Mouse (Mus musculus): ENCODE measurements around the gene Arhgap42. TPM values are rescaled to one million over a fixed set of nuclear protein-coding genes. Genes with fewer than 3 reads are reported as not detected.

Gene Arhgap42
- polyA plus RNA-seq, 1 experiment from 2014 or later = 12.3 TPM

DNA sequence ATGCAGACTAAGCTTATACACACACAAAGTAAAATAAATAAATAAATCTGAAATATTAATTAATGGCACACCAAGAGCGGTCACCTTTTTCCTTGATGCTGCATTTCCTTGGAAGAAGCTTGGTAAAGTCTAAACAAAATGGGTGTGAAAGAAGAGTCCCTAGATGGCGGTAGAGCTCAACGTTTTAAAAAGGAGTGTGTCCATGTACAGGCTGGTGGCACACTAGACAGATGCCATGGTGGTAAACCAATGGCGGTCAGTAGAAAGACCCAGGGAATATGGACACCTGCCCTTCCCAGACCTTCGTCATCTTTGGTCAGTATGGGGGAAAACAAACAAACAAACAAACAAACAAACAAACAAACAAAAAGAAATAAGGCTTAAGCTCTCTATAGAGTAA, 187.7 kb downstream of the Arhgap42 start:
- Histone ChIP-seq H3K4me3 (ENCODE audit: low read depth, low read length) (no peak overlapping the region), H3K9ac (ENCODE audit: low read length) (no peak overlapping the region), H3K27ac (ENCODE audit: low read depth, low read length) (no peak overlapping the region), H3K36me3 (ENCODE audit: control insufficient read depth, insufficient read depth, low read length) (no peaks in the 10 kb centered on the region), H3K9me3 (replicated peaks; ENCODE audit: control insufficient read depth, low read length) (no peaks in the 10 kb centered on the region), H3K4me1 (ENCODE audit: control insufficient read depth, insufficient read depth, low read length) (no peaks in the 10 kb centered on the region), H3K27me3 (replicated peaks; ENCODE audit: control insufficient read depth, insufficient read depth, low read length) (no peaks in the 10 kb centered on the region), H3K4me2 (ENCODE audit: low read length) (no peak overlapping the region)
- DNase-seq (ENCODE audit: low spot score) (peak; percentile 69), ATAC-seq (peak; percentile 68; the same call in 1 of the 2 replicates)
- WGBS = 39% methylated on average over 5 of the region's 5 CpGs

DNA sequence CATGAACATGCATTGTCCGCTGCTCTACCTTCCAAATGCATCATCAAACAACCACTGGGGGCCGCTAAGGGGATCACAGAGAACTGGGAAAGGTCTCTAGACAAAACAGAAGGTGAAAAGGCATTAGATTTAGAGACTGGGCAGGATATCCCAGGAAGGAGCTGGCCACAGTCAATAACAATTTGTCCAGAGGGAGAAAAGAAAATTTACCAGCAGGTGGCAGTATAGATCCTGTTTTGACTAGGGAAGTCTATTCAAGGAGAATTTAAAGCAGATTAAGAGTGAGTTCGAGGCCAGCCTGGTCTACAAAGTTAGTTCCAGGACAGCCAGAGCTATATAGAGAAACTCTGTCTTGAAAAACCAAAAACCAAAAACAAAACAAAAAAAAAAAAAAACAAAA, 189.7 kb downstream of the Arhgap42 start:
- WGBS = 51% methylated on average over 3 of the region's 3 CpGs
- Histone ChIP-seq H3K4me2 (ENCODE audit: low read length) (no peak overlapping the region), H3K27me3 (replicated peaks; ENCODE audit: control insufficient read depth, insufficient read depth, low read length) (no peaks in the 10 kb centered on the region), H3K27ac (ENCODE audit: low read depth, low read length) (no peak overlapping the region), H3K36me3 (ENCODE audit: control insufficient read depth, insufficient read depth, low read length) (no peaks in the 10 kb centered on the region), H3K4me1 (ENCODE audit: control insufficient read depth, insufficient read depth, low read length) (no peaks in the 10 kb centered on the region), H3K9me3 (replicated peaks; ENCODE audit: control insufficient read depth, low read length) (no peaks in the 10 kb centered on the region), H3K9ac (ENCODE audit: low read length) (no peak overlapping the region), H3K4me3 (ENCODE audit: low read depth, low read length) (no peak overlapping the region)
- ATAC-seq (no peak), DNase-seq (ENCODE audit: low spot score) (peak; percentile 42)

DNA sequence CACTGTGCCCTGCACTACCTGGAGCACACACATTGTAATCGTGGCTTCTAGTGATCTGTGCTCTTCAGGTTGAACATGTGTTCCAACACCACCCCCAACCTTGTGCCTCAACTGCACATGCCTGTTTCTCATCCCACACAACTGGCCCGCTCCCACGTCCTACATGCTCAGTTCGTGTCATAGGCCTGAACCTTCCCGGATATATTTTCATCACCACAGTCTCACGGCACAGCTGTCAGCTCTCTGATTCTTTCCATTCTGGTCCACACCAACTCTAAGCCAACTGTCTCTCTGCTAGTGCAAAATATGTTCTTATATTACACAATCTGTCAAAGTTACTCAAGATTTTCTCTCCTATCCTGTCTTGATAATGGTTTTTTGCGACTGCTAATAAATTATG, 197.9 kb downstream of the Arhgap42 start:
- Histone ChIP-seq H3K4me2 (ENCODE audit: low read length) (no peak overlapping the region), H3K9ac (ENCODE audit: low read length) (no peak overlapping the region), H3K4me3 (ENCODE audit: low read depth, low read length) (no peak overlapping the region), H3K36me3 (ENCODE audit: control insufficient read depth, insufficient read depth, low read length) (no peaks in the 10 kb centered on the region), H3K27ac (ENCODE audit: low read depth, low read length) (no peak overlapping the region), H3K9me3 (replicated peaks; ENCODE audit: control insufficient read depth, low read length) (no peaks in the 10 kb centered on the region), H3K4me1 (ENCODE audit: control insufficient read depth, insufficient read depth, low read length) (no peaks in the 10 kb centered on the region), H3K27me3 (replicated peaks; ENCODE audit: control insufficient read depth, insufficient read depth, low read length) (no peaks in the 10 kb centered on the region)
- WGBS = 92% methylated on average over 7 of the region's 7 CpGs
- no peak for ATAC-seq
- no peak for DNase-seq (ENCODE audit: low spot score)

DNA sequence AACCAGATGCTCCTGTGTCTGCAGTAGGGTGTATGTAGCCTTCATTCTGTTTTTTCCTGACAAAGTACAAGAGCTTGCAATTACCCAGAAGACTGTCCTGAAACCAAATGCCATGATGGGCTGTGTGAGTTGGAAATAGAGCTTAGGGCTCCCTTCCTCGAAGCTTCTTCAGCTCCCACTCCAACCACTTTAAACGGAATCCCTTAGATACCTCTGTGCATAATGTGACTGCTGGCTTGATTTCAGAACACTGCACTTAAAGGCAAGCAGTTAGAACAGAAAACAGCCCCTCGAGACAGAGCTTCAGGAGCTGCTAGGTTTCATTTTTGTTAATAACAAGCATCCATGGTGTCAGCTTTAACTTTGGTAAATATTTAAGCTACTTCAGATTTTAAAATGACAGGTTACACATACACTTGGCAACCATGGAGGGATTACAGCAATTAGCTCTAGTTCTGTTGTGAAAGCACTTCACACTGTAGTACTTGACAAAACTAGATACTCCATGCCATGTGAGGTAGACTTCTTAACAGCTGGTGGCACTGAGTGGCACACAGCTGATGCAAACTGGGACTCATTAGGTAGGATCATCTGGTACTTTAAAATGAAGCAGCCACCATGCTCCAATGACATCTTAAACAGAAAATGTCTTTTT, 201.8 kb downstream of the Arhgap42 start:
- Histone ChIP-seq H3K4me3 (ENCODE audit: low read depth, low read length) (no peak overlapping the region), H3K27ac (ENCODE audit: low read depth, low read length) (no peak overlapping the region), H3K9me3 (replicated peaks; ENCODE audit: control insufficient read depth, low read length) (no peaks in the 10 kb centered on the region), H3K36me3 (ENCODE audit: control insufficient read depth, insufficient read depth, low read length) (no peaks in the 10 kb centered on the region), H3K27me3 (replicated peaks; ENCODE audit: control insufficient read depth, insufficient read depth, low read length) (no peaks in the 10 kb centered on the region), H3K9ac (ENCODE audit: low read length) (no peak overlapping the region), H3K4me1 (ENCODE audit: control insufficient read depth, insufficient read depth, low read length) (no peaks in the 10 kb centered on the region), H3K4me2 (ENCODE audit: low read length) (no peak overlapping the region)
- 65% methylated on average over 3 of the region's 3 CpGs for WGBS
- ATAC-seq (peak; percentile 80), DNase-seq (ENCODE audit: low spot score) (peak; percentile 53)

DNA sequence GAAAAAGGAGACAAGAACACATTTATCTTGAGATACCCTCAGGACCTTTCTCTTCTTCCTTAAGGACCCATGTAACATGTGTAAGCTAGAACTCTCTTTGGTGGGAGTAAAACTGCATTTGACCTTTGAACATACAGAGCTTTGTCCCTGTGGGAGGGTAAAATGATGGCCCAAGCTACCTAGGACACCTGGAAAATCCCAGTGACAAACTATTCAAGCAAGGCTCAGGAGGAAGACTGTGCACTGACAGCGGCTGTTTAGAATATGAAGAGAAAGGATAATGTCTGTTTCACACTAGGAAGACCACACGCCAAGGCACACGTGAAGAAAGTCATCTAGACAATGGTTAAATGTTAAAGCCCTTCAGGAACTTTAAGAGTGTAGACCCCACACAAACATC, 211.0 kb downstream of the Arhgap42 start:
- no peak overlapping the region for H3K27ac ChIP-seq (ENCODE audit: low read depth, low read length)
- WGBS = 71% methylated on average over 3 of the region's 3 CpGs
- no peaks in the 10 kb centered on the region for H3K9me3 ChIP-seq (replicated peaks; ENCODE audit: control insufficient read depth, low read length)
- H3K36me3 ChIP-seq (ENCODE audit: control insufficient read depth, insufficient read depth, low read length) = no peaks in the 10 kb centered on the region
- no peaks in the 10 kb centered on the region for H3K27me3 ChIP-seq (replicated peaks; ENCODE audit: control insufficient read depth, insufficient read depth, low read length)
- H3K4me3 ChIP-seq (ENCODE audit: low read depth, low read length) = no peak overlapping the region
- H3K9ac ChIP-seq (ENCODE audit: low read length) = no peak overlapping the region
- H3K4me2 ChIP-seq (ENCODE audit: low read length) = no peak overlapping the region
- ATAC-seq = no peak
- DNase-seq (ENCODE audit: low spot score) = no peak
- no peaks in the 10 kb centered on the region for H3K4me1 ChIP-seq (ENCODE audit: control insufficient read depth, insufficient read depth, low read length)

DNA sequence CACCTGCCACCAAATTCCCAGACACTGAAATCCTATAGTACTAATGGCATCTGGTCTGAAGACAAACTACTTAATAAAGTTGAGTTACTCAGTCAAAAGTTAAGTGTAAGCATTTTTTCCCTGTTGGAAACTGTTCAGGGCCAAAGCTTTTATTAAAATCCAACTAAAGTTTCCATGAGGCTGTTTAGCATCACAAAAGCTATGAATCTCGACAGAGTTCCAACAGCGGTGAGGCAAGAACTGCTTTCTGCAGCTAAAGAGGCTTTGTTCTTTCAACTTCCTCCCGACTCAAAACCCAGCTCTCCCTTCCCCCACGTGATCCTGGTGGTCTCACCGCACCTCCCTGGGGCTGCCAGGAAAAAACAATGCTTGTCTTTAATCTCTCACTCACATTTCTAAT, 211.5 kb downstream of the Arhgap42 start:
- Histone ChIP-seq H3K36me3 (ENCODE audit: control insufficient read depth, insufficient read depth, low read length) (no peaks in the 10 kb centered on the region), H3K9ac (ENCODE audit: low read length) (no peak overlapping the region), H3K4me1 (ENCODE audit: control insufficient read depth, insufficient read depth, low read length) (no peaks in the 10 kb centered on the region), H3K27me3 (replicated peaks; ENCODE audit: control insufficient read depth, insufficient read depth, low read length) (no peaks in the 10 kb centered on the region), H3K9me3 (replicated peaks; ENCODE audit: control insufficient read depth, low read length) (no peaks in the 10 kb centered on the region), H3K4me3 (ENCODE audit: low read depth, low read length) (no peak overlapping the region), H3K27ac (ENCODE audit: low read depth, low read length) (no peak overlapping the region), H3K4me2 (ENCODE audit: low read length) (no peak overlapping the region)
- 0% methylated on average over 5 of the region's 5 CpGs for WGBS
- DNase-seq (ENCODE audit: low spot score) = peak; percentile 36
- ATAC-seq = peak; percentile 60

DNA sequence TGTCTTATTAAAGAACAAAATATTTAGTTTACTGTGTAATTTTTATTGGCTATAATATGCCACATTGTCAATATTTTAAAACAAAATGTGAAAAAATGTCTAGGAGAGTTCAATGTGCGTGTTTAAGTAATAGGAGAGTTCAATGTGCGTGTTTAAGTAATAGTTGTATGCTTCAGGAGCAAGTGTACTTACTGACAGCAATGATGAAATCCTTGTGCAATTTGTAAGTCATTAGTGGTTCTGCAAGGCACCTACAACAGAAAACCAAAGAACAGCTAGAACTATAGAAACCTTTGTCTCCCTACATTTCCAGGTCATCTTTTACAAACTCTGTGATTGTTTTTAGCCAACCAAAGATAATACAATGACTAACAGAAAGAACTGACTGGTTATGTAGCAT, 223.8 kb downstream of the Arhgap42 start:
- H3K27me3 ChIP-seq (replicated peaks; ENCODE audit: control insufficient read depth, insufficient read depth, low read length) = no peaks in the 10 kb centered on the region
- H3K36me3 ChIP-seq (ENCODE audit: control insufficient read depth, insufficient read depth, low read length) = no peaks in the 10 kb centered on the region
- H3K4me3 ChIP-seq (ENCODE audit: low read depth, low read length) = no peak overlapping the region
- no peaks in the 10 kb centered on the region for H3K4me1 ChIP-seq (ENCODE audit: control insufficient read depth, insufficient read depth, low read length)
- DNase-seq (ENCODE audit: low spot score) (no peak), ATAC-seq (no peak)
- 96% methylated on average over 2 of the region's 2 CpGs for WGBS
- no peak overlapping the region for H3K27ac ChIP-seq (ENCODE audit: low read depth, low read length)
- no peak overlapping the region for H3K9ac ChIP-seq (ENCODE audit: low read length)
- H3K9me3 ChIP-seq (replicated peaks; ENCODE audit: control insufficient read depth, low read length) = no peaks in the 10 kb centered on the region
- no peak overlapping the region for H3K4me2 ChIP-seq (ENCODE audit: low read length)

DNA sequence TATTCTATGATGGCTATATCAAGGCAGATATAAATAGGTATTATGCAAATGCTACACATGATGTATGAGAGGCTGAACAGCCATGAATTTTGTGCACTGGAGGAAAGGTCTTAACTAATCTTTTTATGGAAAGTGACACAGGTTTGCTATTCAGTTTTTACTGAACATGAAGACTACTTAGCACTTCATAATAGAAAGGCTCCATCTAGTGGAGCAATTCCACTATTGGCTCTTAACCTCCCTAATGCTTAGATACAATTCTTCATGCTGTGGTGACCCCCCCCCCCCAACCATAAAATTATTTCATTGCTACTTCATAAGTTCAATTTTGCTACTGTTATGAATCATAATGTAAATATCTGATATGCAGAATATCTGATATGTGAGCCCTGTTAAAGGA, 237.7 kb downstream of the Arhgap42 start:
- no peaks in the 10 kb centered on the region for H3K4me1 ChIP-seq (ENCODE audit: control insufficient read depth, insufficient read depth, low read length)
- no peaks in the 10 kb centered on the region for H3K36me3 ChIP-seq (ENCODE audit: control insufficient read depth, insufficient read depth, low read length)
- H3K4me3 ChIP-seq (ENCODE audit: low read depth, low read length) = no peak overlapping the region
- DNase-seq (ENCODE audit: low spot score) (peak; percentile 39), ATAC-seq (no peak)
- H3K9ac ChIP-seq (ENCODE audit: low read length) = no peak overlapping the region
- H3K27me3 ChIP-seq (replicated peaks; ENCODE audit: control insufficient read depth, insufficient read depth, low read length) = no peaks in the 10 kb centered on the region
- H3K9me3 ChIP-seq (replicated peaks; ENCODE audit: control insufficient read depth, low read length) = no peaks in the 10 kb centered on the region
- H3K27ac ChIP-seq (ENCODE audit: low read depth, low read length) = no peak overlapping the region
- no peak overlapping the region for H3K4me2 ChIP-seq (ENCODE audit: low read length)

DNA sequence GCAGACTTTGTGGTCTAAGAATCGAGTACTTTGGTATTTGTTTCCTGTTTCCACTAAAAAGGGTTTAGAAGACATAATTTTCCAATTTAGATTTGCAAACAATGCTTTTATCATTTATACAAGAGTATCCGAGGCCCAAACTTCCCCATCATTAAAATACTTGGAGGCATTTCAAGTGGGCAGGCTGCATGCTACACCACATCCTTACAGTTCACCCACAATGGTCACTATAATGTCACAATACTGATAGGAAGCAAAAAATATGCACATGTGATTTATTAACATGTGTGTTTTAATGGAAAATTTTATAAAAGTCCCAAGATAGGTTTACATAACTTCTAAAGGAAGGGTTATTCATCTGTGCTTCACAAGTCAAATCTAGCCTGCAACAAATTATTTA, 242.4 kb downstream of the Arhgap42 start:
- WGBS = 82% methylated on average over 2 of the region's 2 CpGs
- no peaks in the 10 kb centered on the region for H3K4me1 ChIP-seq (ENCODE audit: control insufficient read depth, insufficient read depth, low read length)
- H3K36me3 ChIP-seq (ENCODE audit: control insufficient read depth, insufficient read depth, low read length) = no peaks in the 10 kb centered on the region
- H3K9ac ChIP-seq (ENCODE audit: low read length) = no peak overlapping the region
- no peaks in the 10 kb centered on the region for H3K27me3 ChIP-seq (replicated peaks; ENCODE audit: control insufficient read depth, insufficient read depth, low read length)
- H3K27ac ChIP-seq (ENCODE audit: low read depth, low read length) = no peak overlapping the region
- H3K9me3 ChIP-seq (replicated peaks; ENCODE audit: control insufficient read depth, low read length) = no peaks in the 10 kb centered on the region
- no peak overlapping the region for H3K4me3 ChIP-seq (ENCODE audit: low read depth, low read length)
- H3K4me2 ChIP-seq (ENCODE audit: low read length) = no peak overlapping the region
- DNase-seq (ENCODE audit: low spot score) (no peak), ATAC-seq (no peak)

All from forebrain, embryonic 14.5 days (tissue).